Mouse (Mus musculus) forebrain, embryonic 12.5 days (tissue): ENCODE results near the gene Tbl2. TPM values are rescaled to one million over a fixed set of nuclear protein-coding genes. Genes with fewer than 3 reads are reported as not detected.

Experiments used
- ATAC-seq: fragments of 200-750 bp; cut with Nextera tagmentation; 2 replicates; pipeline ENCODE4 v1.8.0; 2017; ENCODE audit warnings: moderate TSS enrichment; ENCODE audit not compliant: low FRiP score
- H3K27ac ChIP-seq: fragments of 300-500 bp; sonication (generic); 2 replicates; pipeline ENCODE4 v1.5.1; 2016; ENCODE audit warnings: mild to moderate bottlenecking
- H3K27me3 ChIP-seq: fragments of 300-500 bp; sonication (generic); 2 replicates; pipeline ENCODE4 v1.6.1; 2016; ENCODE audit warnings: mild to moderate bottlenecking
- H3K36me3 ChIP-seq: fragments of 300-500 bp; sonication (generic); replicated peaks from 2 replicates; pipeline ENCODE4 v1.6.1; 2016; ENCODE audit warnings: mild to moderate bottlenecking
- H3K4me1 ChIP-seq: fragments of 300-500 bp; sonication (generic); 2 replicates; pipeline ENCODE4 v1.6.1; 2016
- H3K4me2 ChIP-seq: fragments of 300-500 bp; sonication (generic); 2 replicates; pipeline ENCODE4 v1.6.1; 2016; ENCODE audit warnings: mild to moderate bottlenecking, moderate library complexity
- H3K4me3 ChIP-seq: fragments of 300-500 bp; sonication (generic); replicated peaks from 2 replicates; pipeline ENCODE4 v1.5.1; 2016; ENCODE audit warnings: mild to moderate bottlenecking
- H3K9ac ChIP-seq: fragments of 300-500 bp; sonication (generic); 2 replicates; pipeline ENCODE4 v1.6.1; 2016; ENCODE audit warnings: mild to moderate bottlenecking
- H3K9me3 ChIP-seq: fragments of 300-500 bp; sonication (generic); 2 replicates; pipeline ENCODE4 v1.6.1; 2016
- WGBS: fragments of 180-500 bp; shearing (Covaris S2); methylation state at CpG from one replicate; pipeline ENCODE4 v1.1.7; 2016; 5-methylcytosine and 5-hydroxymethylcytosine counted together
- polyA plus RNA-seq: library from polyadenylated mRNA; unstranded; fragments of >200 nt; fragmentation: Nextera tagmentation; extraction: Ambion mirVana; gene quantifications from 2 replicates; pipeline ENCODE4 v1.2.1, GENCODE M21; 2016

Tbl2 gene
- polyA plus RNA-seq, 1 experiment from 2014 or later: 27.5 TPM

GRCm38 (mm10) chr5:135178996-135179395 lies 29.5 kb downstream of the Tbl2 start:
- no peak overlapping the region for H3K27ac ChIP-seq
- no peak for ATAC-seq
- H3K4me3 ChIP-seq: no peak overlapping the region
- H3K9ac ChIP-seq: no peak overlapping the region
- H3K27me3 ChIP-seq: no peaks in the 10 kb centered on the region
- no peaks in the 10 kb centered on the region for H3K9me3 ChIP-seq
- H3K4me1 ChIP-seq: no peaks in the 10 kb centered on the region
- no peak overlapping the region for H3K4me2 ChIP-seq
- 87% methylated on average over 4 of the region's 4 CpGs for WGBS
- peaks cover 79% of the 10 kb centered on the region for H3K36me3 ChIP-seq

- Histone ChIP-seq H3K4me3 (no peak overlapping the region), H3K4me2 (no peak overlapping the region), H3K4me1 (no peaks in the 10 kb centered on the region), H3K27me3 (no peaks in the 10 kb centered on the region), H3K9ac (no peak overlapping the region), H3K36me3 (peaks cover 74% of the 10 kb centered on the region), H3K9me3 (no peaks in the 10 kb centered on the region), H3K27ac (no peak overlapping the region)
- no peak for ATAC-seq
- WGBS: 87% methylated on average over 7 of the region's 7 CpGs
Observed at GRCm38 (mm10) chr5:135179616-135180015, 30.2 kb downstream of the Tbl2 start.

- 0 out of 2 replicates have a peak, but pooled peaks cover under 1% of the 10 kb centered on the region for H3K4me1 ChIP-seq
- no peak overlapping the region for H3K9ac ChIP-seq
- no peak overlapping the region for H3K4me2 ChIP-seq
- WGBS: 94% methylated on average over 14 of the region's 14 CpGs
- no peak overlapping the region for H3K27ac ChIP-seq
- H3K4me3 ChIP-seq: no peak overlapping the region
- H3K36me3 ChIP-seq: peaks cover 64% of the 10 kb centered on the region
- ATAC-seq: no peak
- H3K27me3 ChIP-seq: no peaks in the 10 kb centered on the region
- H3K9me3 ChIP-seq: peaks cover 4% of the 10 kb centered on the region; the same call in 1 of the 2 replicates
Observed at GRCm38 (mm10) chr5:135180796-135181195, 31.3 kb downstream of the Tbl2 start.

GRCm38 (mm10) chr5:135181776-135182175 lies 32.3 kb downstream of the Tbl2 start:
- H3K4me3 ChIP-seq: no peak overlapping the region
- H3K9me3 ChIP-seq: peaks cover 4% of the 10 kb centered on the region; the same call in 1 of the 2 replicates
- H3K27ac ChIP-seq: no peak overlapping the region
- no peak overlapping the region for H3K9ac ChIP-seq
- no peak overlapping the region for H3K4me2 ChIP-seq
- no peak for ATAC-seq
- H3K36me3 ChIP-seq: peaks cover 59% of the 10 kb centered on the region
- 68% methylated on average over 6 of the region's 6 CpGs for WGBS
- H3K27me3 ChIP-seq: no peaks in the 10 kb centered on the region
- 0 out of 2 replicates have a peak, but pooled peaks cover 3% of the 10 kb centered on the region for H3K4me1 ChIP-seq

GRCm38 (mm10) chr5:135183131-135183861 lies 33.8 kb downstream of the Tbl2 start:
- Histone ChIP-seq H3K9ac (no peak overlapping the region), H3K4me1 (0 out of 2 replicates have a peak, but pooled peaks cover 3% of the 10 kb centered on the region), H3K36me3 (peaks cover 43% of the 10 kb centered on the region), H3K9me3 (peaks cover 4% of the 10 kb centered on the region; the same call in 1 of the 2 replicates), H3K27me3 (no peaks in the 10 kb centered on the region), H3K4me3 (no peak overlapping the region), H3K27ac (no peak overlapping the region), H3K4me2 (no peak overlapping the region)
- WGBS: 62% methylated on average over 8 of the region's 8 CpGs
- no peak for ATAC-seq

- H3K36me3 ChIP-seq: peaks cover 34% of the 10 kb centered on the region
- H3K4me1 ChIP-seq: peaks cover 19% of the 10 kb centered on the region
- no peak for ATAC-seq
- no peaks in the 10 kb centered on the region for H3K27me3 ChIP-seq
- no peak overlapping the region for H3K4me3 ChIP-seq
- WGBS: 96% methylated on average over 3 of the region's 3 CpGs
- H3K4me2 ChIP-seq: no peak overlapping the region
- H3K9ac ChIP-seq: no peak overlapping the region
- H3K27ac ChIP-seq: no peak overlapping the region
- H3K9me3 ChIP-seq: peaks cover 4% of the 10 kb centered on the region; the same call in 1 of the 2 replicates
Observed at GRCm38 (mm10) chr5:135185016-135185415, 35.6 kb downstream of the Tbl2 start.

- WGBS: 33% methylated on average over 3 of the region's 3 CpGs
- H3K9me3 ChIP-seq: peaks cover 4% of the 10 kb centered on the region; the same call in 1 of the 2 replicates
- H3K36me3 ChIP-seq: peaks cover 31% of the 10 kb centered on the region
- H3K4me1 ChIP-seq: peaks cover 21% of the 10 kb centered on the region
- no peak overlapping the region for H3K9ac ChIP-seq
- no peak for ATAC-seq
- no peak overlapping the region for H3K27ac ChIP-seq
- no peak overlapping the region for H3K4me3 ChIP-seq
- H3K4me2 ChIP-seq: no peak overlapping the region
- H3K27me3 ChIP-seq: no peaks in the 10 kb centered on the region
Observed at GRCm38 (mm10) chr5:135185596-135185995, 36.1 kb downstream of the Tbl2 start.

GRCm38 (mm10) chr5:135186231-135186620 lies 36.8 kb downstream of the Tbl2 start:
- peaks cover 4% of the 10 kb centered on the region; the same call in 1 of the 2 replicates for H3K9me3 ChIP-seq
- peak; percentile 4; the same call in 1 of the 2 replicates for ATAC-seq
- peak overlapping the region; percentile 95 for H3K27ac ChIP-seq
- H3K4me2 ChIP-seq: peak overlapping the region; percentile 77
- H3K27me3 ChIP-seq: no peaks in the 10 kb centered on the region
- peaks cover 22% of the 10 kb centered on the region for H3K4me1 ChIP-seq
- peak overlapping the region; percentile 88 for H3K4me3 ChIP-seq
- H3K9ac ChIP-seq: peak overlapping the region; percentile 96
- peaks cover 28% of the 10 kb centered on the region for H3K36me3 ChIP-seq
- 20% methylated on average over 10 of the region's 10 CpGs for WGBS

- Histone ChIP-seq H3K4me3 (peak within 1 kb of the TSS; percentile 88), H3K4me2 (peak within 1 kb of the TSS; percentile 77), H3K27me3 (no peaks in the 10 kb centered on the region), H3K9me3 (peaks cover 4% of the 10 kb centered on the region; the same call in 1 of the 2 replicates), H3K4me1 (peaks cover 26% of the 10 kb centered on the region), H3K27ac (peak within 1 kb of the TSS; percentile 95), H3K9ac (peak within 1 kb of the TSS; percentile 96), H3K36me3 (peaks cover 24% of the 10 kb centered on the region)
- WGBS: under 1% methylated on average over 57 of the region's 57 CpGs
- peak; percentile 97 for ATAC-seq
Observed at GRCm38 (mm10) chr5:135186621-135187348, 37.3 kb downstream of the Tbl2 start, which contains the start of gene Baz1b. Gene Baz1b, plus strand, starts transcription at chr5:135187264.

GRCm38 (mm10) chr5:135187349-135188213 lies 38.1 kb downstream of the Tbl2 start:
- H3K4me3 ChIP-seq: peak overlapping the region; percentile 88
- peaks cover 17% of the 10 kb centered on the region for H3K36me3 ChIP-seq
- ATAC-seq: peak; percentile 71

GRCm38 (mm10) chr5:135188214-135188554 lies 38.7 kb downstream of the Tbl2 start:
- Histone ChIP-seq H3K27ac (peak overlapping the region; percentile 95), H3K4me2 (peak overlapping the region; percentile 77), H3K9ac (peak overlapping the region; percentile 96), H3K36me3 (peaks cover 14% of the 10 kb centered on the region), H3K9me3 (peaks cover 4% of the 10 kb centered on the region; the same call in 1 of the 2 replicates), H3K4me3 (peak overlapping the region; percentile 88), H3K4me1 (peaks cover 37% of the 10 kb centered on the region), H3K27me3 (no peaks in the 10 kb centered on the region)
- no peak for ATAC-seq
- 0% methylated on average over 8 of the region's 8 CpGs for WGBS

More at GRCm38 (mm10) chr5:135187349-135188213, 38.1 kb downstream of the Tbl2 start:
- Histone ChIP-seq H3K9me3 (peaks cover 4% of the 10 kb centered on the region; the same call in 1 of the 2 replicates), H3K27ac (peak overlapping the region; percentile 95), H3K9ac (peak overlapping the region; percentile 96), H3K4me2 (peak overlapping the region; percentile 77), H3K4me1 (peaks cover 34% of the 10 kb centered on the region), H3K27me3 (no peaks in the 10 kb centered on the region)
- under 1% methylated on average over 93 of the region's 102 CpGs for WGBS
